Mouse (Mus musculus) heart, adult 11 months (tissue): ENCODE results near the gene Il27.
A peak's percentile ranks its signal among the peaks of the same experiment; 100 is the strongest.

Experiments
- DNase-seq: peaks from one replicate; pipeline ENCODE4 v3.0.0; 2022

The Il27 gene

GRCm38 (mm10) chr7:126602650-126603049, 7.9 kb upstream of the Il27 start:
- no peak for DNase-seq

DNA sequence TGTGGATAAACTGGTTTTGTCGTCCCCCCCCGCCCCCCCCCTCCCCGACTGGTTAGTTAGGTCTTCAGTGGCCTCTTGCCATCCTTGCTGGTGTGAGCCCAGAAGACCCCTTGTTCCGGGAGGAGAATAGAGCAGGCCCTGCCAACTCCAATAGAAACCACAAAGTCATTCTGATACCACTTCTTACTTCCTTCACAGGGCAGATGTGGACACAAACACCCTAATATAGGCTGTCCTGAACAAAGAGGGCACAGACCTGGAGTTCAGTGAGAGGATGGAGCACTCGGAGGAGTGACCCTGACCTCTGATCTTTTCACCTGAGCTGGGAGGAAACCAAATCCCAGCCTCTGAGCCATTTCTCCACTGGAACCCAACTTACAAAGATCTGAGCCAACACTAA, 7.2 kb upstream of the Il27 start:
- no peak for DNase-seq

- DNase-seq = no peak
These were observed 4.2 kb upstream of the Il27 start for GRCm38 (mm10) chr7:126598919-126599318.

GRCm38 (mm10) chr7:126596414-126596813, 1.7 kb upstream of the Il27 start:
- no peak for DNase-seq

DNA sequence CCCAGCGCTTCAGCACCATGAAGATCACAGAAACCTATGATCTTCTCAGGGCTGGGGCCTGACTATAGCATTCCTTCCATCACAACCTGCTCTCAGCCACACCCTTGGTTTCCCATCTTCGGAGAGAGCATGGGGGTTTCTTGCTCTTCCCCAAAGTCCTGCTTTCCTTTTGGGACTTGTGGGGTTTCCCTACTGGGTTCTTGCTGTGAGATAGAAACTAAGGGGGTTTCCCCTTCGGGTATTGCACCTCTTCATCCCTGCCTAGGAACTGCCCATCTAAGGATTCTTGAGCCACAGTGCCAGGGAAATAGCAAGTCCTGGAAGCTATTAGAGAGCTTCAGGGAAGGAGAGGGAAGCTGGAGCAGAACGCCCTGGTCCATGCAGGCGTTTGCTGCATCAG, 1.1 kb upstream of the Il27 start:
- DNase-seq = no peak

- DNase-seq = peak; percentile 94
These were observed 7.0 kb downstream of the Il27 start for GRCm38 (mm10) chr7:126587779-126588178.

DNA sequence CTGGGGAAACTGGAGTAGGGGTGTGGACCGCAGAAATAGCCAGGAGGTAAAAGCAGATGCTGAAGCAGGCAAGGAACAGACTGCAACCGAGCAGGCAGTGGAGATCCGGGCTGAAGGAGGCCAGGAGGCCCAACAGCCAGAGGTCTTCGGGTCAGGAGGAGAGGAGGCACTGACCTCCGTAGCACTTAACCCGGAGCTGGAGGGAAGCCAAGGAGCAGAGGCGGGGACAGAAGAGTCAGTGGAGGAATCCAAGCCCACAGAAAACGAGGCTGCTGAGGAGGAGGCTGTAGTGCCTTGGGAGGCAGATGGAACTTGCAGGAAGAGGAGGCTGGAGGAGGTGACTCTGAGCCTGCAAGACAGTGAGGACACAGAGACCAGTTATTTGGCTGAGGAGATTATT, 7.9 kb downstream of the Il27 start:
- DNase-seq = peak; percentile 96

- DNase-seq = no peak
These were observed 9.0 kb downstream of the Il27 start, which contains the start of gene Cln3 for GRCm38 (mm10) chr7:126585717-126586116. TSS of gene Cln3 (minus strand) at chr7:126585817.

- peak; percentile 97 for DNase-seq
These were observed 10.2 kb downstream of the Il27 start, which contains the start of gene Apobr for GRCm38 (mm10) chr7:126584506-126584977. TSS of gene Apobr (plus strand) at chr7:126584942.

DNA sequence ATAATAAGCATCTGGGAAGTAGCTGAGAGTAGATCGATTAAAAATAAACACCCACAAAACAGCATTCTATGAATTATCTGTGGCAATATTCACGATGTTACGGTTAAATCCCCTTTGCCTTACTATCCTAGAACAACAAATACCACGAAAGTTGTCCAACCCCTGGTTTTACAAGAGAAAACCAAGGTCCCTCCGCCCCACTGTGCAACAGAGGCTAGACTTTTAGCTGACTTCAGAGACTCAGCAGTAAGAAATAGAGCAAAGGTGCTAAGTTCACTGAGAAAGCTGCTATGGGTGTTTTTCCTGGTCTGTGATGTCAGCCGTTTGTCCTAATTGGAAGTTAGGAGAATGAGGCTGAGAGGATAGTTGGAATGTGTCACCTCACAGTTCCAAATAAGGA, 11.0 kb downstream of the Il27 start:
- no peak for DNase-seq

- DNase-seq = peak; percentile 99
These were observed 11.5 kb downstream of the Il27 start for GRCm38 (mm10) chr7:126583251-126583709.

GRCm38 (mm10) chr7:126582759-126583158, 12.0 kb downstream of the Il27 start:
- peak; percentile 96 for DNase-seq

DNA sequence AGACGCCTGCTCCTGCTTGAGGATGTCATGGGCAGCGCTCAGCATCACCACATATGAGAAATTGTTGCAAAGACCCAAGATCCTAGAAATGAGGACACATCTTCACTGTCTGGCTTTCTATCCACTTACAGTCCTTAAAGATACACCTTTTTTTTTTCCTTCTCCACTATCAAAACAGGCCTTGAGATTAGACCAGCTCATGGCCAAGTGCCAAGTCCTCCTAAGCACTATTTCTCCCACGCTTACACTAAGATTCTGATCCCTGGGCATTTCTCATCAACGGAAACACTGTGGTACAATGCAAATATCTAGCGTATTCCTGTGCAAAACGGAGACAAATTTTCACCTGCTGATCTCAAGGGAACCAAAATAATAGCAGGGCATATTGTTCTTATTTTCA, 13.1 kb downstream of the Il27 start:
- no peak for DNase-seq

GRCm38 (mm10) chr7:126579172-126579571, 15.6 kb downstream of the Il27 start:
- no peak for DNase-seq

- no peak for DNase-seq
These were observed 17.8 kb downstream of the Il27 start for GRCm38 (mm10) chr7:126576946-126577345.

GRCm38 (mm10) chr7:126566094-126566765, 28.5 kb downstream of the Il27 start, which contains the start of gene Eif3c:
TSS of gene Eif3c (minus strand) at chr7:126566411.
- DNase-seq = peak; percentile 99

DNA sequence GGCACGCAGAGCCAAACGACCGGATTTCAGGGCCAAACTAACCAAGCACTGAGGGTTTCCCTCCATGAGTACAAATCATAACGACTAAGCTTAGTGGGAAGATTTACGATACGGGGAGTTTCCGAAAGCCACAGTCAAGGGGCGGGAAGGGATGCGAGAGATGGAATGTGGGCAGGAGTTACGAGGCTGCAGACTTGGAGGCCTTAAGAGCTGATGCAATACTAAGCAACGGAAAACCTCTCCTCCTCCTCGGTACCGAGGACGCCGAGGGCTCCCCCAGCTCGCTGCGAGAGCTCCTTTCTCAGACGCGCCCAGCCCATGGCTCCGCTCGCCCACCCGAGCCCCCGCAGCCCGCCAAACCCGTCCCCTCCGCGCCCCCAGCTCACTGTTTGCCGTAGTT, 29.0 kb downstream of the Il27 start:
- DNase-seq = no peak

GRCm38 (mm10) chr7:126556635-126557034, 38.1 kb downstream of the Il27 start:
- peak; percentile 78 for DNase-seq

GRCm38 (mm10) chr7:126554796-126555195, 39.9 kb downstream of the Il27 start:
- no peak for DNase-seq

DNA sequence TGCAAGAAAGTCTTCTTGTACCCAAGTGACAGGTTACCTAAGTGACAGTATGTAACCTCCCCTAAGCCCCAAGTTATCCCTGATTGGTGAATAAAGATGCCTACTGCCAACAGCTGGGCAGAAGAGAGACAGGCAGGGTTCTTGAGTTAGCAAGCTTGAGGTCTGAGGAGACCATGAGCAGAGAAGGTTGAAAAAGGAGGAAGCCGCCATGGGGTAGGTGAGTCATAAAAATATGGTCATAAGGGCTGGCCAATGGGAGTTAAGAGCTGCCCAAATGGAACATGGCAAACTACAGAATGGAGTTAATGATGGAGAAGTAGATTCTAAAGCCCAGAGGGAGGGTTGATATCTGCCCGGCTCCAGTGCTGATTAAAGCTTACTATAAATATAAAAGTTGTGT, 49.1 kb downstream of the Il27 start:
- no peak for DNase-seq

DNA sequence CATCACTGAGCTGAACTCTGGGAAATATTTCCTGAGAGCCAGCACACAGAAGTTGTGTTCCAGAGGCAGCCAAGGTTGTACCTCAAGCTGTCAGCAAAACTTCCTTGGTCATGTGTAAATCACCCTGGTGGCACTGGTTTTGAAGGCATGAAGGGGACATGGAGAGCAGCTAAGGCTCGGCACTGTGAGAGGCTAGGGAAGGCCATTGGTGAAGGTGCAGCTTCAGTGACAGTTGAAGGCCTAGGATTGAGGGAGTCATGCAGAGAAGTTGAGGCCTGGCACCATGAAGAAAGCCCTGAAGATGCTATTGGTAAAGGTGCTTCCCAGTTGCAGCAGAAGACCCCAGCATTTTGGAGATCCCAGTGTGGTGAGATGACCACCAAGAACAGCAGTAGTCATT, 53.1 kb downstream of the Il27 start:
- peak; percentile 74 for DNase-seq
